Mouse (Mus musculus) MEL (cell line): ENCODE measurements around the gene Hemk1. TPM values are rescaled to one million over a fixed set of nuclear protein-coding genes. Genes with fewer than 3 reads are reported as not detected.

Source experiments
- DNase-seq: peaks from one replicate; pipeline ENCODE4 v3.0.0; 2011; ENCODE audit warnings: low read depth, low spot score
- H3K27ac ChIP-seq: 2 replicates; pipeline ENCODE4 v1.5.1; 2012; ENCODE audit warnings: low read depth, mild to moderate bottlenecking, control low read depth, low read length, moderate library complexity; ENCODE audit not compliant: control insufficient read depth
- H3K27me3 ChIP-seq, 2 experiments: fragments of 150-350 bp in 1 of 2; sonication (generic) in 1 of 2; 2 replicates each; pipeline ENCODE4 v1.6.1; 2012; ENCODE audit warnings: low read length in 2 of 2, mild to moderate bottlenecking in 2 of 2, improper control_type of control experiment in 1 of 2, moderate library complexity in 1 of 2; ENCODE audit not compliant: insufficient read depth in 2 of 2, control insufficient read depth in 1 of 2
- H3K36me3 ChIP-seq, 2 experiments: 2 replicates each; pipeline ENCODE4 v1.6.1; 2012 to 2014; ENCODE audit warnings: low read length in 2 of 2, improper control_type of control experiment in 1 of 2, inconsistent platforms in 1 of 2, mild to moderate bottlenecking in 1 of 2; ENCODE audit not compliant: insufficient read depth in 2 of 2, control insufficient read depth in 1 of 2
- H3K4me1 ChIP-seq, 2 experiments: fragments of 150-350 bp in 1 of 2; sonication (generic) in 1 of 2; 2 replicates each; pipeline ENCODE4 v1.6.1; 2012; ENCODE audit warnings: low read length in 2 of 2, improper control_type of control experiment in 1 of 2, mild to moderate bottlenecking in 1 of 2; ENCODE audit not compliant: insufficient read depth in 2 of 2, control insufficient read depth in 1 of 2
- H3K4me3 ChIP-seq, 2 experiments: fragments of 150-350 bp in 1 of 2; sonication (generic) in 1 of 2; 2 replicates each; pipeline ENCODE4 v1.5.1; 2012; ENCODE audit warnings: low read depth in 2 of 2, low read length in 2 of 2, mild to moderate bottlenecking in 2 of 2, moderate library complexity in 2 of 2, control low read depth in 1 of 2, improper control_type of control experiment in 1 of 2; ENCODE audit not compliant: control insufficient read depth in 1 of 2, insufficient read depth in 1 of 2
- H3K79me2 ChIP-seq: 2 replicates; pipeline ENCODE4 v1.6.1; 2012; ENCODE audit warnings: mild to moderate bottlenecking, low read length, moderate library complexity; ENCODE audit not compliant: control insufficient read depth, poor library complexity, insufficient read depth
- H3K9ac ChIP-seq: 2 replicates; pipeline ENCODE4 v1.6.1; 2012; ENCODE audit warnings: low read depth, mild to moderate bottlenecking, control low read depth, low read length, moderate library complexity; ENCODE audit not compliant: control insufficient read depth, poor library complexity, severe bottlenecking
- H3K9me3 ChIP-seq: fragments of 150-350 bp; sonication (generic); replicated peaks from 2 replicates; pipeline ENCODE4 v1.6.1; 2012; ENCODE audit warnings: mild to moderate bottlenecking, low read length, improper control_type of control experiment, moderate library complexity; ENCODE audit not compliant: insufficient read depth
- CTCF ChIP-seq, 3 experiments: IDR thresholded peaks in 2 of 3; conservative IDR thresholded peaks in 1 of 3; 2 replicates each; pipeline ENCODE4 v1.5.1; 2011 to 2012; ENCODE audit warnings: low read length in 3 of 3, low read depth in 2 of 3, mild to moderate bottlenecking in 2 of 3, improper control_type of control experiment in 1 of 3, inconsistent platforms in 1 of 3, mixed read lengths in 1 of 3, moderate library complexity in 1 of 3; ENCODE audit not compliant: control insufficient read depth in 1 of 3, insufficient read depth in 1 of 3, poor library complexity in 1 of 3, severe bottlenecking in 1 of 3
- ELF1 ChIP-seq: IDR thresholded peaks from 2 replicates; pipeline ENCODE4 v1.6.1; 2014; ENCODE audit warnings: low read depth, mild to moderate bottlenecking, inconsistent platforms, low read length, improper control_type of control experiment, moderate library complexity
- EP300 ChIP-seq, 2 experiments: IDR thresholded peaks; 2 replicates each; pipeline ENCODE4 v1.6.1; 2011; ENCODE audit warnings: improper control_type of control experiment in 2 of 2, low read length in 2 of 2, low read depth in 1 of 2, mild to moderate bottlenecking in 1 of 2
- ETS1 ChIP-seq: IDR thresholded peaks from 2 replicates; pipeline ENCODE4 v1.6.1; 2012; ENCODE audit warnings: low read depth, mild to moderate bottlenecking, inconsistent platforms, low read length, improper control_type of control experiment, moderate library complexity
- GATA1 ChIP-seq: IDR thresholded peaks from 2 replicates; pipeline ENCODE4 v1.6.1; 2011; ENCODE audit warnings: low read depth, low read length, improper control_type of control experiment
- HCFC1 ChIP-seq: IDR thresholded peaks from 2 replicates; pipeline ENCODE4 v1.6.1; 2012; ENCODE audit warnings: low read depth, mild to moderate bottlenecking, inconsistent platforms, low read length, improper control_type of control experiment, moderate library complexity
- KAT2A ChIP-seq: conservative IDR thresholded peaks from 2 replicates; pipeline ENCODE4 v1.6.1; 2012; ENCODE audit warnings: low read depth, low read length, improper control_type of control experiment, inconsistent platforms
- MAX ChIP-seq: IDR thresholded peaks from 2 replicates; pipeline ENCODE4 v1.6.1; 2011; ENCODE audit warnings: low read length, improper control_type of control experiment
- MAZ ChIP-seq: IDR thresholded peaks from 2 replicates; pipeline ENCODE4 v1.6.1; 2012; ENCODE audit warnings: low read depth, mild to moderate bottlenecking, inconsistent platforms, low read length, improper control_type of control experiment
- MXI1 ChIP-seq: IDR thresholded peaks from 2 replicates; pipeline ENCODE4 v1.6.1; 2011; ENCODE audit warnings: mild to moderate bottlenecking, low read depth, low read length, improper control_type of control experiment
- NELFE ChIP-seq: IDR thresholded peaks from 2 replicates; pipeline ENCODE4 v1.6.1; 2011; ENCODE audit warnings: low read depth, low read length, improper control_type of control experiment
- POLR2A ChIP-seq, 2 experiments: IDR thresholded peaks; 2 replicates each; pipeline ENCODE4 v1.6.1; 2011 to 2012; ENCODE audit warnings: low read length in 2 of 2, mild to moderate bottlenecking in 2 of 2, control low read depth in 1 of 2, improper control_type of control experiment in 1 of 2, low read depth in 1 of 2, moderate library complexity in 1 of 2; ENCODE audit not compliant: control insufficient read depth in 1 of 2, insufficient read depth in 1 of 2, poor library complexity in 1 of 2
- POLR2AphosphoS2 ChIP-seq: IDR thresholded peaks from 2 replicates; pipeline ENCODE4 v1.6.1; 2011; ENCODE audit warnings: low read length, improper control_type of control experiment
- SIN3A ChIP-seq: IDR thresholded peaks from 2 replicates; pipeline ENCODE4 v1.6.1; 2012; ENCODE audit warnings: low read length, improper control_type of control experiment, inconsistent platforms
- TBP ChIP-seq: IDR thresholded peaks from 2 replicates; pipeline ENCODE4 v1.8.0; 2011; ENCODE audit warnings: low read depth, low read length, improper control_type of control experiment
- UBTF ChIP-seq: IDR thresholded peaks from 2 replicates; pipeline ENCODE4 v1.6.1; 2012; ENCODE audit warnings: low read depth, mild to moderate bottlenecking, inconsistent platforms, low read length, improper control_type of control experiment, moderate library complexity, borderline replicate concordance; ENCODE audit not compliant: insufficient read depth
- USF1 ChIP-seq: IDR thresholded peaks from 2 replicates; pipeline ENCODE4 v1.6.1; 2014; ENCODE audit warnings: low read depth, mild to moderate bottlenecking, inconsistent platforms, low read length, improper control_type of control experiment, moderate library complexity
- ZKSCAN1 ChIP-seq: IDR thresholded peaks from 2 replicates; pipeline ENCODE4 v1.6.1; 2012; ENCODE audit warnings: low read depth, mild to moderate bottlenecking, inconsistent platforms, low read length, improper control_type of control experiment, moderate library complexity
- ZNF384 ChIP-seq: IDR thresholded peaks from 2 replicates; pipeline ENCODE4 v1.6.1; 2012; ENCODE audit warnings: low read depth, mild to moderate bottlenecking, inconsistent platforms, low read length, improper control_type of control experiment
- polyA plus RNA-seq, 2 experiments: library from polyadenylated mRNA; stranded (reverse) in 1 of 2; unstranded in 1 of 2; fragments of >175 nt in 1 of 2; fragments of >200 nt in 1 of 2; gene quantifications; 2 replicates each; pipeline versions ENCODE4 v1.2.1 to v1.2.4; 2012; ENCODE audit warnings: low replicate concordance in 2 of 2, low read depth in 1 of 2; ENCODE audit not compliant: insufficient read length in 2 of 2, insufficient read depth in 1 of 2, missing spikeins in 1 of 2
- total RNA-seq: library from RNA; depleted of rRNA; stranded (reverse); fragments of 300-350 nt; gene quantifications from 2 replicates; pipeline ENCODE4 v1.2.3, GENCODE M21; 2012

The Hemk1 gene
- total and polyA plus RNA-seq, 3 experiments, result 7.5 to 11.8 TPM; not detected in 1

DNA sequence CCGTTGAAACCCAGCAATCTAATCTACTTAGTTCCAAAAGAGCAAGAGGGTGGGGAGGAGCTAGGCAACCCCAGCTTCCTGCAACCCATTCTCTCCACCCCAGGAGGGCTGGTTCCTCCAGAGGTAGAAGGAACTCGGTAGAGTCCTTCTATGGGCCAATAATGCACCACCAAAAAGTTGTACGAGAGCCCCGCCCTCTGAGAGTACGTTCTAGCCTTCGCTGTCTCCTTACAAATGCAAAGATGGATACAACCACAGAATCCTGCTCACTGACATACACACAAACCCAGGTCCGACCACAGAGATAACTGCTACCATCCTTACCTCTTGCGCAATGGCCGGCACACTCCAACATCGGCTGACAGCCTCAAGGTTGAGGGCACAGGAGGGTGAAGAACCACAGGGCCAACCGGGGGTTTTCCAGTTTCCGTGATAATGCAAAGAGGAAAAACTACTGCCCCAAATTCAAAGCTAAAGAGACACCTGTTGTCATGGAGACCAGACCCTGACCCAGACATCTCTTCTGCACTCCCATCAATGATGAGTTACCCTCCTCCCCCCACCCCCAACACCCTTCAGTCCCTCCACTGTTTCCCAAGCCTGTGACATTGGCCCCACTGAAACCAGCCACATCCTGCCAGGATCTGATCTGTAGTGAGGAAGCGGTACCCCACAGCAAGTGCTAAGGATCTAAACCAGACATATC is 57.7 kb downstream of the Hemk1 start:
- no peaks in the 10 kb centered on the region for H3K79me2 ChIP-seq
- 0 out of 2 replicates have a peak, but pooled peaks have one; percentile 44 for TF ChIP-seq MAZ
- TF ChIP-seq EP300 (IDR thresholded peaks at IDR 0.05; ENCODE audit: low read depth in 1 of 2, low read length in 2 of 2), result peak in 1 of 2 experiments; percentile 21; a peak in 1 of 4 replicates
- 0 out of 2 replicates have a peak, but pooled peaks have one; percentile 43 for TF ChIP-seq SIN3A
- peak; percentile 1; the same call in 1 of the 2 replicates for TF ChIP-seq NELFE
- no peak for TF ChIP-seq POLR2AphosphoS2
- TF ChIP-seq USF1, result no peak
- peak; percentile 46; the same call in 1 of the 2 replicates for TF ChIP-seq MXI1
- peak; percentile 54; the same call in 1 of the 2 replicates for TF ChIP-seq ELF1
- TF ChIP-seq TBP, result peak; percentile 40; the same call in 1 of the 2 replicates
- no peak for TF ChIP-seq CTCF (IDR thresholded peaks at IDR 0.05 in 2 of 3, conservative IDR thresholded peaks at IDR 0.05 in 1 of 3; ENCODE audit: control insufficient read depth in 1 of 3, insufficient read depth in 1 of 3, low read depth in 2 of 3, low read length in 3 of 3, poor library complexity in 1 of 3, severe bottlenecking in 1 of 3)
- TF ChIP-seq ETS1, result peak; percentile 13; the same call in 1 of the 2 replicates
- peak; percentile 47; the same call in 1 of the 2 replicates for TF ChIP-seq HCFC1
- TF ChIP-seq ZNF384, result no peak
- peaks cover 0 to 19% of the 10 kb centered on the region in 2 experiments; a peak in 3 of 4 replicates for H3K36me3 ChIP-seq
- H3K4me3 ChIP-seq, result peak overlapping the region; percentile 52 to 70
- DNase-seq, result peak; percentile 90
- H3K27ac ChIP-seq, result peak overlapping the region; percentile 86
- peak overlapping the region; percentile 60 for H3K9ac ChIP-seq
- H3K9me3 ChIP-seq, result no peaks in the 10 kb centered on the region
- H3K27me3 ChIP-seq, result no peaks in the 10 kb centered on the region
- H3K4me1 ChIP-seq, result peaks cover 15 to 36% of the 10 kb centered on the region in 2 experiments

DNA sequence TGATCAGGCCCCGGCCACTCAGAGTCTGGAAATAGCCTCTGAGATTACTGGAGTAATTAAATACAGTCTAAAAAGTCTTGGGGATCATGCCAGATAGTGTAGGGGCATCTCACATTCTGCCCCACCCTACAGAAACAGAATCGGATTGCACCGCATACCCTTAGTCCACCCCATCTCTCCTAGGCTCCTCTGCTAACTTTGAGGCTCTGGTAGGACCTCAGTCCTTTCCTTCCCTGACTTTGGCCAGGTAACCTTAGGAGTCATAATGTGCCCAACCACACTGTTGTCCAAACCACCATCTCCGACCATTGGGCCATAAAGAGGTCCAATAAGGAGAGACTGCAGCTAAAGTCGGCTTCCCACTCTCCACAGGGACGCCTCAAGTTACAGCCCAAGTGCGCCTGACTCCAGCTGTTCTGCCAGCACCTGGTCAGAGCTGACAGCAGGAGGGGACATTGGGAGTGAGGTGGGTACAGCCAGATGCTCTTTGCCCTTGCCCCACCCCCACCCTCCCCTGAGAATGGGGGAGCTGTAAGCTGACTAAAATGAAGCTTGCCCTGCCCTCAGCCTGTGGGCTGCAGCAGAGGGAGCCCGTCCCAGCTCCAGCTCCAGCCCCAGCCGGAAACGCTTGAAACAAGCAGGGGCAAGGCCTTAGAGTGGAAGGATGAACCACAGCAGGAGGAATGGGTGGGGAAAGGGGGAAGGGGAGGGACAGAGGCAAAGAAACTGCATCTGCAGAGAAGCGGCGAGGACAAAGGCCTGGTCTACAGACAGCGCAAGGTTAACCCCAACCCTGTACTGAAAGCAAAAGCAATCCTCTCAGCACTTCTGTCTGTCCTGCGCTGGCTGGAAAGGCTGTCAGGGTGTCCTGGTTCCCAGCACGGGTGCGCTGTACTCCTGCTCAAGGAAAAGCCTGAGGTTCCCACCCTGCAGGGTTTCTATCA is 58.5 kb downstream of the Hemk1 start:
- Histone ChIP-seq H3K4me3 (peak overlapping the region; percentile 52 to 70), H3K9me3 (no peaks in the 10 kb centered on the region), H3K9ac (peak overlapping the region; percentile 60), H3K27ac (peak overlapping the region; percentile 86), H3K4me1 (peaks cover 13 to 28% of the 10 kb centered on the region in 2 experiments), H3K27me3 (no peaks in the 10 kb centered on the region), H3K79me2 (no peaks in the 10 kb centered on the region), H3K36me3 (peaks cover 0 to 15% of the 10 kb centered on the region in 2 experiments; a peak in 3 of 4 replicates)
- DNase-seq, result peak; percentile 80
- TF ChIP-seq MAX, result no peak
- 0 out of 2 replicates have a peak, but pooled peaks have one; percentile 58 for TF ChIP-seq UBTF
- TF ChIP-seq POLR2A (IDR thresholded peaks at IDR 0.05; ENCODE audit: control insufficient read depth in 1 of 2, insufficient read depth in 1 of 2, low read depth in 1 of 2, low read length in 2 of 2, poor library complexity in 1 of 2), result peak in 1 of 2 experiments; percentile 53; a peak in 2 of 4 replicates
- peak; percentile 85 for TF ChIP-seq TBP
- no peak for TF ChIP-seq GATA1
- TF ChIP-seq MAZ, result 0 out of 2 replicates have a peak, but pooled peaks have one; percentile 18
- TF ChIP-seq CTCF (IDR thresholded peaks at IDR 0.05 in 2 of 3, conservative IDR thresholded peaks at IDR 0.05 in 1 of 3; ENCODE audit: control insufficient read depth in 1 of 3, insufficient read depth in 1 of 3, low read depth in 2 of 3, low read length in 3 of 3, poor library complexity in 1 of 3, severe bottlenecking in 1 of 3), result no peak
- 0 out of 2 replicates have a peak, but pooled peaks have one; percentile 30 for TF ChIP-seq NELFE
- TF ChIP-seq KAT2A, result no peak
- no peak for TF ChIP-seq ELF1
- no peak for TF ChIP-seq ZKSCAN1
